Mouse (Mus musculus) activated CD4-positive, CD25-positive, alpha-beta regulatory T cell, adult 4 months (primary cell): ENCODE measurements around the gene Dagla. TPM values are rescaled to one million over a fixed set of nuclear protein-coding genes. Genes with fewer than 3 reads are reported as not detected.

Source experiments
- ATAC-seq: one replicate; pipeline ENCODE4 v1.8.0; 2017
- polyA plus RNA-seq, 2 experiments: library from polyadenylated mRNA; unstranded; fragments of 100-300 nt; shearing (Covaris generic); gene quantifications; one replicate each; pipeline ENCODE4 v1.2.1; 2017

Gene Dagla
- polyA plus RNA-seq, 2 experiments from 2014 or later = 0.20 TPM; not detected in 1

DNA sequence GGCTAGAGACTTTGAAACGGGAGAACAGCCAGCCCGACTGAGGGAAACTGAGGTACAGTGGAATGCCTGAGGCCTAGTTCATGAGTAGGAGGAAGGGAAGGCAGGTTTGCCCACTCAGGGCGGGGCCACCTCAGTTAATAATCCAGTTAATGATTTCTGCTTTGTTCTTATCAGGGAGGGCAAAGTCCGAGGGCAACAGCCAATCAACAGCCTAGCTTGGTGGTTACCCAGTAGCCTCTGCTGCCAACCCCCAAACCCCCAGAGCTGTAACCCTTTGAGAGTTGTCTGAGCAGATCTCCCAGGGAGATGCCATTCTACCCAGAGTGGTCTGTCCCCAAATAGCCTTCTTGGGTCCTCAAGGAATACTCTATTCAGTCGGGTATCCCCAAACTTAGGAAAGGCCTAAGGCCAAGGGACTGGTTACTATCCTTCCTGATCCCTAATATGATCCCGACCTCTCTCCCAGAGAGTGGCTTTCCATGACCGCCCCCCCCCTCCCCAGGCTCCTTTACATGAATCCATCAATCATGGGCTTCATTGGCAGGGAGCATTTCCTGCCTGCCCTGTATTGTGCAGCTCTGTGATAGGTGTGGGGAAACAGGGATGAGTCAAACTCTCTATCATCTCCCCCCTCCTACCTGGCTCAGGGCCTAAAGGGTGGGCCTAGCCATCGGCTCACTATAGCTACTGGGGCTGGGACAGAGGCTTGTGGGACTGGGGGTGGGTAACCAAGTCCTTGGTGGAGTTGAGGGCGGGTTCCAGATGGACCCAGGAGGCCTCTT is 68.7 kb downstream of the Dagla start:
- no peak for ATAC-seq

DNA sequence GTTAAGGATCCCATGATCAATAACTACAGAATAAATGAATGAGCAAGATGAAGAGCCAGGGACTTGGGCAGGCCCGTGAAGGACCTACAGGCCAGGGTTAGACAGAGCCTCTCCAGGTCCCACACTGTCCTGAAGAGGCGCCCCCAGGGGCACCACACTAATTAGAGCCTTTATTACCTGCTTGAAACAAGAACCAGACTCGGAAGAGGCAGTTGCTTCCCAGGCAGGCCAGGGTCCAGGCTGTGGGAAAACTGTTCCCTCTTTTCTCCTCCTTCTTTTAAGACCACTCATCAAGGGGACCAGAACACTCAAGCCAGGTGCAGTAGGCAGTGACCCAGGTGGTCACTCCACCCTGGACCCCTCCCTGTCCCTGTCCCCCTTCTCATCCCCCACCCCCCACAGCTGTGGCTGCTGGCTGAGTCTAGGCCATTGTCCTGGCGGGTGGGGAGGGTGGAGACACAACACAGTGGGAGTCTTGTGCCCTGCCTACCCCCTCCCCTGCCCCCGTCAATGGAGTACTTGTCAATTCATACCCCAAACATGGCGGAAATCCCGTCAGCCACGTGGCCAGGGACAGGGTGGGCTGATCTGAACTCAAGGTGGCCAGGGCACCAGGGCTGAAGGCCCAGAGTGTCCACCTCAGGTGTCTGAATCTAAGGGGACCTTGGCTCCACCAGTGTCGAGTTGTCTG is 72.2 kb downstream of the Dagla start:
- no peak for ATAC-seq

DNA sequence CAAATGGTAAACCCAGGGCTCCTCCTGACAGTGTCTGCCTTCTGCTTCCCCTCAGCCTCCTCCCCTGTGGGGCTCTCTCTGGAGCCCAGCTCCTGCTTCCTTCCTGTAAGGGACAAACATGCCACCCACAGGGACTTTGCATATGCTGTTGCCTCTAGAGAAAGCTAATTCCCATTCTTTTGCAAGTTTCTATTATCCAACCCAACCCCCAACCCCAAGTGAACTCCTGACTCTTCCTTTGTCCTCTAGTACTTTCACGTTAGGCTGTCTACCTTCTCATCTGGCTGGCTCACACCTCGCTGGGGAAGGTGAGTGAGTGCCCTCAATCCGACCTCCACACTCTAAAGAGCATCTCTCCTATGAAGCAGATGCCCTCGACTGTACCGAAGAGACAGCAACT is 72.8 kb downstream of the Dagla start:
- ATAC-seq = no peak

DNA sequence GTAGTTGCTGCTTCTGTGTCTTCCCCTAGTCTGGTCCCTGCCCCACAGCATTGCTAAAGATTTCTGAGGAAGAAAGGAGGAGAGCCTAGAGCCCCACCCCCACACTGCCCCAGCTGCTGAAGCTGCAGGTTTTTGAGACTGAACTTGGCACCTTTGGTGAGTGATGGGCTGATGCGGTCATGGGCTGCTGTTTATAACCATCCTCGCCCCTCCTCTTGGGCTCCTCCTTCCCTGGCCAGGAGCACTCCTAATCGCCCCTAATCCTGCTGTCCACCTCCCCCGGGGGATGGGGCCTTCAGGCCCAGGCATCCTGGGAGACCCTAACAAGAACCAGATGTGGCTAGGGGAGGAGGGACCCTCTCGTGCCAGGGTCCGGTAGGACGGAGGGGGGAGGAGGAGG is 73.7 kb downstream of the Dagla start:
- ATAC-seq = no peak

DNA sequence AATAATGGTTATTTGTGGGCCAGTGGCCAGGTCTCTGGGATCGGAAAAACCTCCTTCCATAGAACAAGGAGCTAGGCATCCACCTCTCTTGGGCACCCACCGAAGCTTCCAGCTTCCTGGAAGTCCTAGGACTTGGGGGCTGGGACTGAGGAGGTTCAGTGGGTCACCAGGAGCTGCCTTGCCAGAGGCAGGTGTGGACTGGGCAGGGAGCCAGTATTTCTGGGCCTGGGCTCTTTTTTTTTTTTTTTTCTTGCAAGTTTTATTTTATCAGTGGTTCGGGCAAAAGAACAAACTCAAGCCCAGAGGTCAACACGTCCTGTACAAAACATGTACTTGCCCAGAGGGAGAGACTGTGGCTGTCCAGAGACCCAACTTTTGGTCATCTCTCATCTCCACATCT is 78.9 kb downstream of the Dagla start:
- no peak for ATAC-seq

DNA sequence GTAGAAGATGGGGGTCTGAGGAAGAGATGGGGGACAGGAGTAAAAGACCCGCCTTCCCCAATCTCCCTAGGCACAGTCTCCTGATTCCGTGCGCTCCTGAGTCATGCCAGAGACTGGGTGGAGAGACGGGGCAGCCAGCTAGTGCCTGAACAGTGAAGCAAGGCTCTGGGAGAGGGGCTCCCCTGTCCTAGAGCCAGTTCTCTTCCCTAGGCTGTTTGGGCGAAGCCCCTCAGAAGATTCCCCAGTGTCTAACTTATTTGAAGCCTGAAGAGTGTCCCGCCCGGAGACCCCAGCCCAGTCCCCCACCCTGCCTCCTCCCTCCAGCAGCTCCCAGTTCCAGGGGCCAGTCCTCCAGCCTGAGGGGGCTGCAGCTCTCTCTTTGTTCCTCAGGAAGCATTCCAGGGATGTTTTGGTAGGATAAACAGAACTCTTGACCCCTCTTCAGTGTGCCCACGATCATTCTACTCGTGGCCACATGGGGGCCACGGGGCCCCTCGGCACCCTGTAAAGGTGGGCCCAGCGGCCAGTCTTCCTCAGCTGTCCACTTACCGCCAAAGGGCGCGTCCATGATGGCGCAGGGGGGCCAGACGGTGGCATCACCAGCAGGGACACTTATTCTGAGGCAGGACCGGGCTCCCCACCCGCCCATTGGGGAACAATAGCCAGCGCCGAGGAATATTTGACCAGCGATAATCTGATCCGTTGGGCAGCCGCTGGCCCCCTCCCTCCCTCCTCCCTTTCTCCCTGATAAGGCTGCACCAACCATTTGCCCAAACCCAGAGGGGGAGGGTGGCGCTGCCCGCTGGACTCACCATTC is 79.8 kb downstream of the Dagla start:
- ATAC-seq = no peak

DNA sequence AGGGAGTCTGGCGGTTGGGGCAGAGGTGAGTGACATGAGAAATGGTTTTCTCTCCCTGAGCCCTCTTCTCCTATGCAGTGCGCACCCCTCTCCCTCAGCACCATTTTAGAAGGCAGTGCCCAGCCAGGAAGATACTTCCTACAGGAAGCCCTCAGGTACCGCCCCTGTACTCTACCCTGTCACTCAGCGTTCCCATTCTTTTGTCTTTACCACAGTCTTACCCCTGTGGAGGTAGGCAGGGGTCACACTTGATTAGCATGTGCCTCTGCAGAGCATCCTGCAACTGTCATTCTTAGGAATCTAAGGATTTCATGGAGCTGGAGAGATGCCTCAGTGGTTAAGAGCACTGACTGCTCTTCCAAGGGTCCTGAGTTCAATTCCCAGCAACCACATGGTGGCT is 81.1 kb downstream of the Dagla start:
- ATAC-seq = no peak

DNA sequence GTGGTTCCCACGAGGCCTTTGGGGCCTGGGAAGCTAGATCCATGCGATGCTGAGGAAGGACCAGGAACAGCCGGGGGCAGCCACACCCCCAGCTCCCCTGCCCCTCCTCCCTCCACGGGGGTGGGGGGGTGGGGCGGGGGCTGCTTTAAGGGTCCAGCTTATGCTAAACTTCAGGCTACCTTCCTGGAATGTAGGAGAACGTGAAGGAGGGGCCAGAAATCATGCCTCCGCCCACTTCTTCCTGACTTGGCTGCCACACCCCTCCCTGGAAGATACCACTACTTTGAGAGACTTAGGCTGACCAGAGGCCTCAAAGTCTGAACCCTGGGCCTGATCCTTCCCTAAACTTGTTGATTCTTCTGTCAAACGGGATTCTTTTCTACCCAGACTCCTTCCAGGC is 82.0 kb downstream of the Dagla start:
- no peak for ATAC-seq

DNA sequence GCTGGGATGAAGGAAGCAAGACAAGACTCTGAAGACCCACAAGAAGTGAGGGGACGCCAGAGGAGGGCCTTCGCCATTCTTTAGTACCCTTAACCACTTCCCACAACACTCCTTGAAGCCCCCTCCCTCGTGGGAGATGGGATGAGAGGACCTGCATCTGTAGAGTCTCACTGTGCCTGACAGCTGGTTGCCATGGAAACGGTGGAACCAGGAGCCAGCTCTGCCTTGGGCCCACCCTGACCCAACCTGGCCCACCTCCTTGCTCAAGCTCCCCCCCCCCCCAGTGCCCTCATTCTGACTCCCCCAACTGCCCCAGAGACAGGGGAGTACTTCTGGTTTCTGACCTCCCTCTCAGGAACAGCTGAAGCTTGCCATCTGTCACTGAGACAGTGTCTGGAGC is 83.1 kb downstream of the Dagla start:
- no peak for ATAC-seq

DNA sequence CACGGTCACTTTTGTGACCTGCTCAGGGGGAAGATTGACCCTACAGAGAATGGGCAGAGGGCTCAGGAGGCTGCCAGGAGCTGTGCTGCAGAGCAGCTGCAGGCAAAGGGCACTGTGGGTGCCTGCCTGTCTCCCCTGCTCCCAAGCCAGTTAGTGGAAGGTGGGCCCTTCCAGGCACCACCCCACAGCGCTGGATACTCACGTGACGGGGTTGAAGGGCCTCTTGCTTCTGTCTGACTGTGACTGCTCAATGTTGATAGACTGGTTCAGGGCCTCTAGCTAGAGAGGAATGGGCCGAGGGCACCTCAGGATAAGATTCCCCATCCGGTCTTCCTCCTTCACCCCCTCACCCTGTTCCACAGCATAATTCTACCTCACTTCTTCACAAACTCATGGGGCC is 85.1 kb downstream of the Dagla start:
- no peak for ATAC-seq

DNA sequence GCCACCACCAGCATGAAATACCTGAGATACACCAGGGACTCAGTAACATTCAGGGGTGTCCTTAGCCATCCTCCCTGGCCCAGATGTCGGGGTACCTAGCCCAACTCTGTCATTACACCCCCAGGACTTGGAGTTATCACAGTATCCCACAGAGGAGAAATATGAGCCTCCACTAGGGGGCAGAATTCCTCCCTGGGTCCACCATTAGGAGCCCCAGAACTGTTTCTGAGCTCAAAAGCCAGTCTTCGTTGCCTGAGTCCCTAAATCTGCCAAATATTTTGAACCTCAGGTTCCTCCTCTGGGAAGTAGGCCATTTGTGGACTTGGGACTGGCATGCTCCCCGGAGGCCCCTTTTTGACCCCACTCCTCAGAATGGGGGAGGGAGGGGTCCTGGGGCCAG is 85.6 kb downstream of the Dagla start:
- ATAC-seq = no peak

DNA sequence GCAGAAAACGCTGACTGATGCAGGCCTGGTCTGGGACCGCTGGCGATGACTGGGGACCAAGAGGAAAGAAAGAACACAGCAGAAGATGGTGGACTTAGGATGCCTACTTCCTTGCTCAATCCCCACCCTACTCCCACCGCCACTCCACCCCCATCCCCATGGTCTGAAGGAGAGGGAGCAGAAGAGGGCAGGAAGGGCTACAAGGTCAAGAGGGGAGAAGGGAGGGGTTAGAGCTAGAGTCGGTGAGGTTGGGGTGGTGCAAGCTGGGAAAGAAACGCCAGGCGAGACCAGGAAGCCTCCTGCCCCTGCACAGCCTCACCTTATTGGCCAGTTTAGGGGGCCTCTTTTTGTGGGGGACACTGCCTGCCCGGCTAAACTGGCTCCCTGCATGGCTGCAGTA is 88.6 kb downstream of the Dagla start:
- ATAC-seq = no peak

DNA sequence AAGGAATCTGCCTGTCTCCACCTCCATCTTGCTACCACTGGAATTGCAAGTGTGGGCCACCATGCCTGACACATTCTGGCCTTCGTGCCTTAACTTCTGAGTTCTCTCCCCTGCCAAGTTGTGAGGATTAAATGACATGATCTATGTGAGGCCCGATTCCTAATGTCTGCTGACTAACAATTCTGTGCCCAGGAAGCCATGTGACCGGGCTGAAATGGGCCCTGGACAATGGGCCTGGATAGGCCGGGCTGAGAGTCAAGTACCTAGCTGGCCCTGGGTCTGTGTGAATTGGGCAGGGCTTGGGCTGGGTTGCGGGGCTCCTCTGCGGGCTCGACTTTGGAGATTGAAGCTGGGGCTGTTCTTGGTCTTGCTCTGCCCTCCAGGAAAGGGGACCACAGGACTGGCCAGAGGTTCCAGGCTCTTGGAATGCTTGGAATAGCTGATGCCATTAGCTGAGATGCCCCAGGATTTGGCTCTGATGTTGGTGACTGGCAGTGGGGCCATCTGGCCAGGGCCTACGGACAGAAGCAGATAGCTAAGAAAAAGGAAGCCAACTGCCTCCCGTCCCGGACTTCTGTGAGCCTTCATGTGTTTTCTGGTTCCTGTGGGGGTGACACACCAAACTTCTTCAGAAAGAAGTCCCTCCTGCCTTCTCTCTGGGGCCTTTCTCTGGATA is 90.7 kb downstream of the Dagla start:
- ATAC-seq = no peak

DNA sequence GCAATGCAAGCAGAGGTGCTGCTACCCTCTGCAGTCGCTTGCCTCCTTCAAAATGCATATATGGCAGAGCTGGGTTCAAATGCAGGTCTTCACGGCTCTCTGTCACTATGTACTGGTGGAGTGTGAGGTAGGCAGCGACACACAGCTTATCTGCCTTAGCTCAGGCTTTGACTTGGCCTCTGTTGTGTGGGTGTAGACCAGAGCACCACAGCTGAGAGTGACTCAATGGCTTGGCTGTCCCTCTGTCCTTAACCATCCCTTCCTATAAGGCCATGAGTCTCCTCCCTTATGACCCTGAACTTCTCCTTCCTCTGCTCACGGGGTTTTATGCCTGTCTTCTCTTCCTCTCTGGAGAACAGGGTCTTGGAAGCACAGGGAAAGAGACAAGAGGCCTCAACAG is 93.8 kb downstream of the Dagla start:
- no peak for ATAC-seq

DNA sequence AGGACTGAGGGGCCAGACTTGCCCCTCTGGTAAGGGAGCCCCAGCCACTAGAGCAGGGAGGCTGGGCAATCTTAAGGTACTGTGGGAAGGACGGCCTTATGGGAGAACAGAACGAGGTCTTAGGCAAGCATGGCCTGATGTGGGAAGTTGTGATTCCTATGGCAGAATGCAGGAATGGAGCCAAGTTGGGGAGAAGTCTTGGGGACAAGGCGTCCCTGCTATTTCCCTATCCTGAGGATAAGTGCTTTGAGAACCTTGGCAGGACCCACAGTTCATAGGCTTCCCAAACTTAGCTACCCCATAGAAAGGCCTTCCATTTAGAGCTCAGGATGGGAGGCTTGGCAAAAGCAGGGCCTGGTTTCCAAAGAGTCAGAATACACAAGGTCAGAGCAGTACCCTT is 95.8 kb downstream of the Dagla start:
- no peak for ATAC-seq

DNA sequence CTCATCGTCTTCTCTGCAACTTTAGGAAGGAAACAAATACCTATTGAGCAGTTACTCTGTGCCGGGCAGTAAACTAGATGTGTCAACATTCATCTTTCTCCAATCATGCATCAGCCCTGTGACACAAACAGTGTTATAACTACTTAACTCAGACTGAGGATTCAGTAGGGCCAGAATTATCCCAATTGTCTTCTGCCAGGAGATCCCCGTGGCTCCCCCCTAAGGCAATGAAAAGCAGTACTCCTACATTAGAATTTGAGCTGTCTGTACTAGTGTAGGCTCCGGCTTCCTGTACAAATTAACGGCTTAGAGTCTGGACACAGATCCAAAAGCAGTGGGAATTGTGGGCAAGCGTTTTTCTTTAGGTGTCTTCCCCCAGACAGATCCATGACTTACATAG is 99.6 kb downstream of the Dagla start:
- no peak for ATAC-seq

DNA sequence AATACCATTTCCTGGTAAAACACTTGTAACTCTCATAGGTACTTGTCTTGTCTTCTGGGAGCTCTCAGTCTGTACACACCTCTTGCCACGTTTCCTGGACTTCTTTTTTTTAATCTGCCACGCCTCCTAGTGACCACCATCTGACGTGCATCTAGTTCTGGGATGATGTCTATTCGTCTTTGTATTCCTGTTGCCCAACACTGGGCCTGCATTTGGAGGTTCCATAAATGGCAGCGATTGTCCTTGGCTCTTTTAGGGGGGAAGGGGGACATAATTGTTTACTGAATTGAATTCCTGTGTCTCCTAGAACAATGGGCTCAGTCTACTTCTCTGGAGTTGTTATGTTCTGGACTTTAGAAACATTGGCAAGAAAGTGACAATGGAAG is 100.1 kb downstream of the Dagla start:
- peak; percentile 43 for ATAC-seq

DNA sequence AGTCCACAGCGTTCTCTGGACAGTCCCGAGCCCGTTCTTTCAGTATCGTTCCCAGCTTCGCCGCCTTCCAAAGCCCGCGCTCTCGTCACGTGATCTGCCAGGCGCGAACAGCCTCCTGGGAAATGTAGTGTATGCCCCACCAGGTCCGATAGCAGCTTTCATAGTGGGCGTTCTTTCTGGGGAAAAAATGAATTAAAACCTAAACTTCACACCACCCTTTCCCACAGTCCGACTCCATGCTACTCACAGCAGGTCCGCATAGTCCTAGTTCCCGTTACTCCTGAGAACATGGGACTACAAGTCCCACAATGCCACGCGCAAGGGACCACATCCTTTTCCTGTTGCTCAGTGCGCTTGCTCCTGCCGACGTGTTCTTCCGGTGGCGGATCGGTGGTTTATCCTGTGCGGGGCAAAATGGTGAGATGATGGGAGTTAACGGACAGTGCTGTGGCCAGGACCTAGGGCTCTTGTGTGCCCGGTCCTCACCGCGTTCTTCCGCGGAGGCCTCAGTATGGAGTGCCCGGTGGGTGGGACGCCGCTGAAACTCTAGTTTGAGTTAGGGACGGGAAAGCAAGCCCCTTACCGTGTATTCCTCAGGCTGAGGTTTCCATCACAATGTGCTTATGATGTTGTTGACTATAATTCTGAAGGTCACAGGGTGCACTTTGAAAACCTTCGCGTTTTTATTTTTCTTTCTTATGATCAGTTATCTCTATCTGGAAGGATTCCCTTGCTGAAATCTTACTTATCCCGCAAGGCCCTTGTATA is 100.6 kb downstream of the Dagla start, which contains the start of the genes Tmem258 and Fen1:
Gene Tmem258 (plus strand): TSS at position 167 of the 768 bp plus-strand sequence.
Gene Fen1 (minus strand): TSS at position 322 of the 768 bp plus-strand sequence.
- peak; percentile 83 for ATAC-seq

DNA sequence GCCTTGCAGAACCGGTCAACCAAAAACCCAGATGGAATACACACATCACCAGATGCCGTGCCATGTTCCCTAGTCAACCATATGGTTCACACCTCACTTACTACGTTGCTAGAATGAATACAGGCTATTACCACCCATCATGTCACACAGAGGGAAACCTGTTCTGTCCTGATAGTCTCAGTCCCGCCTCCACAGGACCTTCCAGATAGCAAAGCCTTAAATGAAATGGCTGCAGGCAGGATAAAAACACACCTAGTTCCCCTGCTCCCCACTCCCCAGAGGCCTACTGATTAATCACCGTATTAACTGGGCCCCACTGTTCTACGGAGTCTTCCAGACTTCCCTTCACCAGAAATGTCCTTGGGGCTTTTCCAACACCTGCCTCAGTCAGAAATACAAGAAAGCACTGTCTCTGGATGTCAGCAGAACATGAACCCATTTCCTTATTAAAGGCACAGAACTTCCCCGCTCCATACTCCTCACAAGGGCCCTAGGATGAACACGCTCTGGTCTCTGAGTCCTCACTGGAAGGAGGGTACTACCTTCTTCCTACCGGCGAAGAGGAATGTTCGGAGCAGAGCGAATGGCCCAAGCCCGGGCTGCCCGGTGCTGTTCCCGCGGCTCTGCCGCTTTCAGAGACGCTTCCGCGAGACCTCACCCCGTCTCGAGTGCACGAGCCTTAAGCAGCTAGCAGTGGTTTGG is 101.4 kb downstream of the Dagla start:
- ATAC-seq = peak; percentile 5

DNA sequence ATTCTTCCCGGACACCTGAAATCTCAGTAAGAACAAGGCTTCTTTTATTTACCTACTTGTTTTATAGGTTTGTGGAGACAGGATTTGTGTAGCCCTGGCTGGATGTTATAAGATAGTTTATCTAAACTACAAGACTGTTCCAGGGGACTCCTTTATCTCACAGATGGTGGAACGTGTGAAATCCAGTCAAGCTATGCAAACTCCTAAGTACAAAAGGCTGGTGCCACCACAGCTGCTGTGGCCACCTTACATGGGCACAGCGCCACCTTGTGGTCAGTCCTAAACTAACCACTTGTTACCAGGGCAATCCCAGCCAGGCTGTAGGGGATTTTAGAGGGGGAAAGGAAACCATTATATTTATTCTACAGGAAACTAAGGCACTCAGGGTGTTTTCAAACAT is 106.0 kb downstream of the Dagla start:
- ATAC-seq = peak; percentile 49

DNA sequence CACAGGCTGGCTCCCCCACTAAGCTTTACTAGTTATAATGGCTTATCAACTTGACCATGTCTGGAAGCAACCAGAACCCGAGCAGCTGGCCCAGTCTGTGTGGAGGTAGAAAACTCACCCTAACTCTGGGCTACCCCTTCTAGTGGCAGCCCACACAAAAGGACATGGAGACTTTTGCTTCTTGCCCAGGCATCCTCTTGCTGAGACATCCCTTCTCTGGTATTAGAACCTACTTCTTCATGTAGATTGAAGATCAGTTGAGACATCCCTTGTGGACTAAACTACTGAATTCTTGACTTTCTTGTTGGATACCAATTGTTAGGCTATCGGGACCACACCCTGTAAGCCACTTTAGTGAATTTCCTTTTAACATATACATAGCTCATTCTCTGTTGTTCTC is 106.4 kb downstream of the Dagla start:
- ATAC-seq = no peak
